Mouse (Mus musculus) heart, postnatal 4 days (tissue): Measurements from ENCODE around the gene Mpv17l2. TPM values are rescaled to one million over a fixed set of nuclear protein-coding genes. Genes with fewer than 3 reads are reported as not detected.

ENCODE experiments used
- DNase-seq: peaks from one replicate; pipeline ENCODE4 v3.0.0; 2021
- total RNA-seq, 2 experiments: library from RNA; stranded (reverse); gene quantifications; 2 replicates each; pipeline ENCODE4 v1.2.3; 2021

Gene Mpv17l2
- total RNA-seq, 2 experiments from 2014 or later: 35.8 to 37.9 TPM

DNA sequence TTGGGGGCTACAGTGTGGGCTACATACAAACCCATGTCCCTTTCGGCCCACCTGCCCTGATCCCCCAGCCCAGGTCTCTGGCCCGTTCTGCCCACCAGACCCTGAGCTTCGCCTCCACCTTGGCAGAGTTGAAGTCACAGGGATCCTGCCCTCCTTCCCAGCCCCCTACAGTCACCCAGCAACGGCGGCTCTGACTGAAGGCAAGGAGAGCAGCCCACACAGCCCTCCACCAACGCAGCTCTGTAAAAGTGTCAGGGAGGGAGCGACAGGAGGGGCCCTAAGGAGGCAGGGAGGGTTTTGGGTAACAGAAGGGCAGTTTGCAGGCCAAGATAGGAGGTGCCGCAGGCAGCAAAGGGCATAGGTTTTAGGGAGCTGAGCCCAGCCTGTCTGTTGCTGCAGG is 30.1 kb upstream of the Mpv17l2 start:
- no peak for DNase-seq

- no peak for DNase-seq
These were observed 28.3 kb upstream of the Mpv17l2 start for GRCm38 (mm10) chr8:70789046-70789445.

- DNase-seq: no peak
These were observed 27.4 kb upstream of the Mpv17l2 start for GRCm38 (mm10) chr8:70787941-70788667.

DNA sequence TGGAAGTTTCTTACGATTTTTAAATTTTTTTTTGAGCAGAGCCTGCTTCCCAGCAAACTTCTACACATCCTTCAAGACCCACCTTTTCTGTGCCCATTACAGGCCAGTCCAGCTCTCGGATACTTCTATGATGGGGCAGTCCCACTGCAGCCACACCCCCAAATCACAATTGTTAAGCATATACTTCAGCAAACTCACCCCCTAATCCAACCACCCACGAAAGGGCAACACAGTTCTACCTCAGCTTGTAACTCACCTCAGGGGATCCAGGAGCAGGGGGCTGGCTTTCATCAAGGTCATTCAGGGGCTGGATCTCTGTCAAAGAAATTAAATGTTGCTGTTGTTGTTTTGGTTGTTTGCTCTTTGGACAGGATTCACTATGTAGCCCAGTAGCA is 26.3 kb upstream of the Mpv17l2 start:
- DNase-seq: no peak

GRCm38 (mm10) chr8:70786291-70787050 is 25.7 kb upstream of the Mpv17l2 start:
- DNase-seq: no peak

DNA sequence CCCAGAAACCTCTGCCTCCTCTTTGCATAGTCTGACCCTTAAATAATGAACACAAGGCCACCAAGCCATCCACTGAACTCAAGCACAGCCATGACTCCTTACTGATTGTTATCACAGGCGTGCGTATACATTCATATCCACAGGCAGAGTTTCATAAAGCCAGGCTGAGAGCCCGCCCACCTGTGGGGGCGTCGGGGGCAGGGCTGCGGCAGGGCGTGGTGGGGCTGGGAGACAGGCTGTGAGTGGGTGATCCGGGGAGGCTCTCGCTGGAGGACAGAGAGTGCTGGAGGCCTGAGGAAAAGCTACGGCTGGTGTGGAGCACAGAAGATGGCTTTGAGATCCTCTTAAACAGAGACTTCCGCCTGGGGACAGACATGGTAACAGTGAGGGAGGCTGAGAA is 19.3 kb upstream of the Mpv17l2 start:
- DNase-seq: no peak

DNA sequence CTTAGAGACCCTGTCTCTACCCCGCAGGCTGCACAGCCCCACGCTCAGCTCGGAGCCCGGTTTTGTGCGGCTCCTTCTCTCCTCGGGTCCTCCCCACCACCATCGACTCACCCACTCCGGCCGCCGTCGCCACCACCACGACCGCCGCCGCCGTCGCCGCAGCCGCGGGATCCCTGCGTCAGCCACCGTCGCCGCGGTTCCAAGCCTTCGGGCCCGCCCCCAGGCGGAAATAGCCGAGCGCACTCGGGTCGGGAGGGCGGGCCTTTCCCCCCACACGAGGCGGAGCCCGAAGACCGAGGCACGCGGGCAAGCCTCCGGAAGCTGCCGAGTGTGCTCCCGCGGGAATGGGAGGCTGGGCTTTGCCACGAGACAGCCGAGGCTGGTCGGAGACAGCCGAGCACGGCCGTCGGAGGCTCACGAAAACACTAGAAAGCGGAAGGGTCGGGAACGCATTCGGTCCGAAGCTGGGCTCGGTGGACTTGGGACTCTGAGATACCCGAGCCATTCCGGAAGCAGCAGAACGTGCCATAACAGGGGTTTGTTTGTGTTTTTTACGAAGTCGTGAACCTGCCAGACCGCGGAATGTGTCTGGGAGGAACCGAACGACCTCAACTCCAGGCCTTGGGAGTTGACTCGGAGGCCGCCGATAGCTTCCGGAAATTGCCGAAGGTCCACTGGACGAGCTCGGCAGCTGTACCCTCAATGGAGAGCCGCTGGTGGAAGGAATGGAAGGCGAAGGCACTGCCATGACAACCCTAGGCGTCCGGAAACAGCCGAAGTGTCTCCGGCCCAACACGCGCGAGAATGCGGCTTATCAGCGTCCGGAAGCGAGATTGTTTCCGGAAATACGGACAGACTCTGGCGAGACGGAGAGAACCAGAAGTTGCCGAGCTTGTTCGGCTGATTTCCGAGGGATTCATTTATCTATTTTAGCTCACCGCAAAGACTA is 16.0 kb upstream of the Mpv17l2 start, which contains the start of gene Pik3r2:
Gene Pik3r2 (minus strand): TSS at position 218 of the 949 bp plus-strand sequence.
- peak; percentile 99 for DNase-seq

DNA sequence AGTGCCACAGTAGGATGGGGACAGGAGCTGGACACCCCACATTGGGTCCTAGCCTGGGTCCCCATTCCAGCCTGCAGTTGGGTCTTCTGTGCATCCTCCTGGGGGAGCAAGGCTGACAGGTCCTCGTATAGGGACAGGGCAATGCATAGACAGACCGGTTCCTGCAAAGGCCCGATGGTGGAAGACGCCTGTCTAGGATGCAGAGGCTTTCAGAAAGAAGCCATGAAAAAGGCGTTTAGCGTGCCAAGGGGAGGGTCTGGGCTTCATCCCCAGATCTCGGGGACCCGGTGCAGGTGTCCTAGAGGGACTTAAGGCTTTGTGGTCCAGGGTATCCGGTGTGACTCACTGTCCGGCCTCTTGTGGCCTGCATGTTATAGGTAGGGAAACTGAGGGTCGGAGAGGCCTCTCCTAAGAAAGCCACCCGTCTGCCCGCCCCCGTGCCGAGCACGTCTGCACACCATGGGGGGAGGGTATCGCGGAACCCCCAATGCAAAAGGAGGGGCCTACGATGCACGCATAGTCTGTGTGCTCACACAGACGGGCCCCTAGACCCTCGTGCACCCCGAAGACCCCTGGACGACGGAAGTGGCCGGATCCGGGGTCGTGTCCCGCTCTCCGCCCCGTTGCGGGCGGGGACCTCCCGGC is 15.2 kb upstream of the Mpv17l2 start:
- peak; percentile 39 for DNase-seq

- DNase-seq: peak; percentile 54
These were observed 14.5 kb upstream of the Mpv17l2 start for GRCm38 (mm10) chr8:70775227-70775626.

DNA sequence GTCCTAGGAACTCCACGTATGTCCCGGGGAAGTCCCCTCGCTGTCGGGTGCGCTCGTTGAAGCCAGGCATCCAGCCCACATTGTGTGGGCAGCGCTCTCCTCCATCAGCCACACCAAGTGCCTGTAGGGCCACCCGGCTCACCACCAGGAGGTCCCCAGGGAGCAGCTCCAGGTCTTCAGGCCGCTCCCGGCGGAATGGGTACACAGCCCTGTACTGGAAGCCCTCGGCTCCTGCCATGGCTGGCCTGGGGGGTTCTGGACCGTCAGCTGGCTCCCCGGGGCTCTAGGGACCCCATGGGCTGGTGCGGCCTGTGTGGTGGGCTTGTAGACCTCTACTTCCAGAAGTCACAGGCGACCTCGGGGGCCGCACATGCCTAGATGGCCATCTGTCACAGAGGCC is 14.0 kb upstream of the Mpv17l2 start:
- no peak for DNase-seq

GRCm38 (mm10) chr8:70773833-70774232 is 13.1 kb upstream of the Mpv17l2 start:
- DNase-seq: peak; percentile 89

GRCm38 (mm10) chr8:70773410-70773809 is 12.7 kb upstream of the Mpv17l2 start:
- DNase-seq: no peak

DNA sequence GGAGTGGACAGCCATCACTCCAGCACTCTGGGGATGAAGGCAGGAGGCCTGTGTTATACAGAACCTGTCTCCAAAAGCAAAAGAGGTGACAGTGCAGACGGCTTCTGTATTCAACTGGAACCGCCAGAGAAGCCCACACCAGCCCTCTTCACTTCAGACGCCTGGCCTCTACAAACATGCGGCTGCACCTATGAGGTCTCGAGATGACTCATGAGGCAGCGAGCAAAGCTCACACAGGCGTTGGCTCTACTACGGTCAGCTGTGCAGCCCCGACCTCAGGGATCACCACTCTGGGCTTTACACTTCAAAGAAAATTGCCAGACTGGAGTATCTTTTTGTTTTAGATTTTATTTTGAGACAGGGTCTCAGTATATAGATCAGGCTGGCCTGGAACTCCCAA is 12.1 kb upstream of the Mpv17l2 start:
- DNase-seq: no peak

- no peak for DNase-seq
These were observed 11.3 kb upstream of the Mpv17l2 start for GRCm38 (mm10) chr8:70772075-70772474.

DNA sequence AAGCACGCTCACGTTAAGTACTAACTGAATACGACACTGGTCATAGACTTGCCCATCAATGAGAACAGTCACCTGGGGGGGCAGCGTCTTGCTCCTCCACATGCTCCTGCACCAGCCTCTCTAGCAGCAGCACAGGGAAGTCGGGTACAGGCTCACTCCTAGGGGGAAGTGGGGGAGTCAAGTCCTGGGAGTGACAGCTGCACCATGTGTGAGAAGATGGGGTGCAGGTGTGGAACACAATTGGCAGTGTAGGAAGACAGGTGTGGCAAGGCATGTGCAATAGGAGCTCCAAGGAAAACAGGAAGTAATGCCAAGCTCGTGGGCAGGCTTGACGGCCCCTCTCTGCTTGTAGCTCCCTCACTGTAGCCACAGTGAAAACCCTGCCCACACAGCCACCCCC is 10.5 kb upstream of the Mpv17l2 start:
- DNase-seq: no peak

DNA sequence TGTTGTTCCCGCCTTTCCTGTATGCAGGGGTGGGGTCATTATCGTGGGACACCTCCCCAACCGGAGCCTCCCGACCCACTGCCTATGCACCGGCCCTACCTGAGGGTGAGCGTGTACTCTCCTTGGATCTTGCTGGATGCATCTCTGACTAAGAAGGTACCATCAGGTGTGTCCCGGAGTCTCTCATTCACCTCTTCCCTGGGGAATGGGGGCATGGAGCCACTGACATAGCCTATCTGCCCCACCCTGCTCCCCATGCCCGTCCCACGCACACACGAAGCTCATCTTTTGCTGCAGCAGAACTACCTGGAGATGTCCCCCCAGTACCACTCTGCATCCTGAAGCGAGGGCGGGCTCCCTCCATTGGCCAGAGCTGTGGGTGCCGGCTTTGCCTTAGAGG is 10.0 kb upstream of the Mpv17l2 start:
- DNase-seq: no peak

DNA sequence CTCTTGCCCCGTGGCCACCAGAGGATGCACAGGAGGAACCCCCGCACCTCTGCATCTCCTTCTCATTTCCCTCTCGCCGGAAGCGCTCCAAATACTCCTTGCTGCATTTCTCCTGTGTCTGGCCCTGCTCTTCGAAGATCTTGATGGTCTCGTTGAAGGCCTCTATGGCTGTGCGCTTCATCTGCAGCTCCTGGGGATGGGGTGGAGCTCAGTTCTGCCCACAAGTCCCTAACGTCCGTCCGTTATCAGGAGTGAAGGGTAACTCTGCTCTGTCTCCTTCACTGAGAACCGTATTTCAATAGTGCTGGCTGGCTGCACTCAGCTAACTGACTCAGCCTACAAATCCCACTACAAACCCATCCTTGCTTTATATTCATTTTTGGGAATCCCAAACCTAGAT is 9.1 kb upstream of the Mpv17l2 start:
- DNase-seq: no peak

DNA sequence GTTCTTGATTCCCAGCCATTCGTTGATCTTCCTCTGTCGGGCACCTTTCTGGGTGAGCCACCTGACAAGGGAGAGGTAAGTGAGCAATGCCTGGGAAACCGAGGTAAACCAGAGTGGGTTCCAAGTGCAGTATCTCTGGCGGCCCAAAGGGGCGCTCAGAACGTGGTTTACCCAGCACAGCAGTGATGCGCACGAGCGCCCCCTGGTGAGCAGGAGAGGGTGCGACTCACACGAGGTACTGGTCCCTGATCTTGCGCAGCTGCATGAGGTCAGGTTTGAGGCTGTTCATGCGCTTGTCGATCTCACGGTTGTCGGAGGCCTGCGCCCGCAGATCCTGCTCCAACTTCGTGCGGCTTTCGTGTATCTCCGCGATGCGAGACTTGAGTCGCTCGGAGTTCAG is 8.6 kb upstream of the Mpv17l2 start:
- peak; percentile 97 for DNase-seq

DNA sequence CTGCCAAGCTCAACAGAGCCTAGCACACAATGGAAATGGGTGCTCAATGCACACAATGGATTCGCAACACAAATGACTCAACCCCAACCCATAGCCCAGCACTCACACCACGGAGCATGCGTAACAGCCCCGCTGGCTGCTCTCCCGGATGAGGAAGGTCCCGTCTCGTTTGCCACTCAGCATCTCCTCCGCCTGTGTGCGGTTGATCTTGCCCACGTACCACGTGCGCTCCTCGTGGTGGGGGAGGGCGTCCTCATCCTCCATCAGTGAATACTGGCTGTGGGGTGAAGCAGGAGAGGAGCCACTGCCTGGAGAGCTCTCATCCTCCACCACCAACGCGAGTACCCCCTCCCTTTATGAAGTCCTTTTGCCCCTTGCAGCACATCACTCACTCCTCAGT is 8.2 kb upstream of the Mpv17l2 start:
- no peak for DNase-seq

GRCm38 (mm10) chr8:70768231-70768776 is 7.6 kb upstream of the Mpv17l2 start:
- DNase-seq: no peak

DNA sequence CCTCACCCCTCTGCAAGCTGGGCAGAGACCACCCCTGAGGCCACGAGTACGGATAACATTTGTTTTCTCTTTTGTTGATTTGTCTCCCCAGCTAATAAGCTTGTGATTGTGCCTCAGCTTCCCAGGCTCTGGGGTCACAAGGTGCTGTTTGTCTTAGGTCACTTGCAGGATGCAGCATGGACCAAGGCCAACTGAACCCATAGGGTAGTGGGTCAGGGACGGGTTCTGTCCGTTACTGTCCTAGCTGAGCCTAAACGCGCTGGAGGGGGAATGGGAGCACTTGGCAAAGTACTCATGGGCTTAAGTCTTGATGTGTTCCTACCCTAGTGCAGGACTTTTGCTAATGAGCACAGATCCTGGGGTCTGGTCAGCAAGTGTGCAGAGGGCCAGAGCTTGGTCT is 6.8 kb upstream of the Mpv17l2 start:
- no peak for DNase-seq
